Mouse (Mus musculus) lung, adult 10 weeks (tissue): ENCODE results near the gene Klrc1. TPM values are rescaled to one million over a fixed set of nuclear protein-coding genes. Genes with fewer than 3 reads are reported as not detected.

Experiments used
- polyA plus RNA-seq: library from polyadenylated mRNA; stranded (reverse); fragments of 350-450 nt; fragmentation: Illumina TruSeq; extraction: RNeasy Lipid Tissue Mini Kit (QIAGEN cat#74804); gene quantifications from one replicate; pipeline ENCODE4 v1.2.3, GENCODE M21; 2014; ENCODE audit warnings: low read depth, low replicate concordance; ENCODE audit not compliant: insufficient read depth

Klrc1 gene
- 2.1 TPM for polyA plus RNA-seq

GRCm38 (mm10) chr6:129678873-129679272, at the start of gene Klrc1:
Gene Klrc1 (minus strand): TSS chr6:129678973.

GRCm38 (mm10) chr6:129717032-129717431, 38.3 kb upstream of the Klrc1 start, which contains the start of gene Klri1:
Gene Klri1 (minus strand): TSS chr6:129717132.

GRCm38 (mm10) chr6:129660589-129660988, 18.2 kb downstream of the Klrc1 start, which contains the start of gene Klrc2:
Gene Klrc2 (minus strand): TSS chr6:129660689.

GRCm38 (mm10) chr6:129643237-129643636, 35.5 kb downstream of the Klrc1 start, which contains the start of gene Klrc3:
Gene Klrc3 (minus strand): TSS chr6:129643337.

GRCm38 (mm10) chr6:129623735-129624134, 55.0 kb downstream of the Klrc1 start, which contains the start of gene Klrk1:
Gene Klrk1 (minus strand): TSS chr6:129623864.

Other genes with a start within 250 kb of the Klrc1 start
- gene Clec1a, start 227.0 kb downstream of the Klrc1 start, polyA plus RNA-seq = 38.0 TPM
- gene Olr1, start 171.8 kb downstream of the Klrc1 start, polyA plus RNA-seq = 2.9 TPM
- 0.35 TPM for gene Tmem52b, start 166.4 kb downstream of the Klrc1 start, polyA plus RNA-seq
- 130 TPM for gene Gabarapl1, start 145.8 kb downstream of the Klrc1 start, polyA plus RNA-seq
- gene Klre1, start 101.1 kb downstream of the Klrc1 start, polyA plus RNA-seq = 4.0 TPM
- 13.5 TPM for gene Klrd1, start 87.2 kb downstream of the Klrc1 start, polyA plus RNA-seq
- 6.5 TPM for gene Klrk1, start 55.1 kb downstream of the Klrc1 start, polyA plus RNA-seq
- not detected for gene Klrc3, start 35.6 kb downstream of the Klrc1 start, polyA plus RNA-seq
- gene Klrc2, start 18.3 kb downstream of the Klrc1 start, polyA plus RNA-seq = 1.7 TPM
- gene Klri1, start 38.2 kb upstream of the Klrc1 start, polyA plus RNA-seq = 0.62 TPM
- gene Klri2, start 61.5 kb upstream of the Klrc1 start, polyA plus RNA-seq = 1.3 TPM
- not detected for gene Gm156, start 105.3 kb upstream of the Klrc1 start, polyA plus RNA-seq
- not detected for gene Gm17631, start 183.7 kb upstream of the Klrc1 start, polyA plus RNA-seq
- 0.68 TPM for gene Klra17, start 197.7 kb upstream of the Klrc1 start, polyA plus RNA-seq
- 0.33 TPM for gene Klra5, start 238.7 kb upstream of the Klrc1 start, polyA plus RNA-seq